Mouse (Mus musculus) frontal cortex, adult 2 months (tissue): Measurements from ENCODE around the gene Slc25a44. TPM values are rescaled to one million over a fixed set of nuclear protein-coding genes. Genes with fewer than 3 reads are reported as not detected.
A peak's percentile ranks its signal among the peaks of the same experiment; 100 is the strongest.
"Not testable (repeated sequence)": the region's sequence is repeated elsewhere in the genome, so short reads cannot be mapped to it uniquely, and the experiment has no call there.

Experiments
- DNase-seq, 2 experiments: peaks; one replicate each; pipeline ENCODE4 v3.0.0; 2022; ENCODE audit warnings: low spot score in 1 of 2; ENCODE audit errors: extremely low spot score in 1 of 2
- polyA plus RNA-seq: library from polyadenylated mRNA; depleted of rRNA; stranded (reverse); fragments of >200 nt; gene quantifications from 2 replicates; pipeline ENCODE4 v1.2.3, GENCODE M21; 2012; rRNA removed

The Slc25a44 gene
- polyA plus RNA-seq, 1 experiment: 61.4 TPM

- not testable (repeated sequence) for DNase-seq
Measured at GRCm38 (mm10) chr3:88375750-88376626, 49.0 kb downstream of the Slc25a44 start.

- DNase-seq: not testable (repeated sequence)
Measured at GRCm38 (mm10) chr3:88372643-88373042, 52.3 kb downstream of the Slc25a44 start, which contains the start of gene Bglap3. Bglap3 (minus strand) TSS chr3:88372743.

- DNase-seq: not testable (repeated sequence)
Measured at GRCm38 (mm10) chr3:88368511-88368910, 56.4 kb downstream of the Slc25a44 start.

GRCm38 (mm10) chr3:88367517-88367916 lies 57.4 kb downstream of the Slc25a44 start:
- DNase-seq: not testable (repeated sequence)

GRCm38 (mm10) chr3:88366830-88367428 lies 58.0 kb downstream of the Slc25a44 start:
- peak in 1 of 2 experiments; percentile 74 for DNase-seq

- DNase-seq: peak in 1 of 2 experiments; percentile 38
Measured at GRCm38 (mm10) chr3:88365705-88366361, 59.1 kb downstream of the Slc25a44 start.

- no peak for DNase-seq
Measured at GRCm38 (mm10) chr3:88364337-88364736, 60.6 kb downstream of the Slc25a44 start, which contains the start of gene Paqr6. Paqr6 (plus strand) TSS chr3:88364584.

- peak in 1 of 2 experiments; percentile 44 for DNase-seq
Measured at GRCm38 (mm10) chr3:88363700-88364099, 61.2 kb downstream of the Slc25a44 start.

GRCm38 (mm10) chr3:88361612-88362313 lies 63.2 kb downstream of the Slc25a44 start:
- no peak for DNase-seq

GRCm38 (mm10) chr3:88361096-88361495 lies 63.8 kb downstream of the Slc25a44 start:
- DNase-seq: no peak

Other genes with a start within 250 kb of the Slc25a44 start
- not detected in 2 replicates for gene Rhbg, start 170.4 kb downstream of the Slc25a44 start, polyA plus RNA-seq
- not detected in 2 replicates for gene Gm38392, start 137.9 kb downstream of the Slc25a44 start, polyA plus RNA-seq
- gene Tsacc, start 128.1 kb downstream of the Slc25a44 start, polyA plus RNA-seq: 4.2 and 5.1 TPM in 2 replicates
- gene Cct3, start 128.0 kb downstream of the Slc25a44 start, polyA plus RNA-seq: 141 and 157 TPM in 2 replicates
- gene Glmp, start 100.1 kb downstream of the Slc25a44 start, polyA plus RNA-seq: 88.0 and 91.7 TPM in 2 replicates
- 0.64 and 0.78 TPM in 2 replicates for gene Tmem79, start 89.0 kb downstream of the Slc25a44 start, polyA plus RNA-seq
- 87.8 and 92.8 TPM in 2 replicates for gene Smg5, start 88.9 kb downstream of the Slc25a44 start, polyA plus RNA-seq
- gene Paqr6, start 60.6 kb downstream of the Slc25a44 start, polyA plus RNA-seq: 29.8 and 29.9 TPM in 2 replicates
- gene Bglap3, start 52.4 kb downstream of the Slc25a44 start, polyA plus RNA-seq: 0.46 and 2.3 TPM in 2 replicates
- gene Bglap2, start 46.4 kb downstream of the Slc25a44 start, polyA plus RNA-seq: 1.6 and 5.5 TPM in 2 replicates
- gene Bglap, start 40.7 kb downstream of the Slc25a44 start, polyA plus RNA-seq: 0.34 and 2.3 TPM in 2 replicates
- 12.6 and 14.3 TPM in 2 replicates for gene Pmf1, start 14.8 kb downstream of the Slc25a44 start, polyA plus RNA-seq
- 66.2 and 70.8 TPM in 2 replicates for gene Sema4a, start 36.0 kb upstream of the Slc25a44 start, polyA plus RNA-seq
- gene Lmna, start 84.8 kb upstream of the Slc25a44 start, polyA plus RNA-seq: 52.5 and 53.9 TPM in 2 replicates
- 4.5 and 4.7 TPM in 2 replicates for gene Mex3a, start 107.3 kb upstream of the Slc25a44 start, polyA plus RNA-seq
- 0.40 and 0.67 TPM in 2 replicates for gene Rab25, start 123.2 kb upstream of the Slc25a44 start, polyA plus RNA-seq
- 110 and 131 TPM in 2 replicates for gene Lamtor2, start 127.9 kb upstream of the Slc25a44 start, polyA plus RNA-seq
- 97.4 and 102 TPM in 2 replicates for gene Ubqln4, start 128.6 kb upstream of the Slc25a44 start, polyA plus RNA-seq
- gene Ssr2, start 150.7 kb upstream of the Slc25a44 start, polyA plus RNA-seq: 111 and 131 TPM in 2 replicates
- 185 and 212 TPM in 2 replicates for gene Arhgef2, start 180.8 kb upstream of the Slc25a44 start, polyA plus RNA-seq
- gene Rxfp4, start 228.0 kb upstream of the Slc25a44 start, polyA plus RNA-seq: not detected in 2 replicates